Mouse (Mus musculus) skeletal muscle tissue, postnatal 0 days (tissue): ENCODE data around the gene B2m. TPM values are rescaled to one million over a fixed set of nuclear protein-coding genes. Genes with fewer than 3 reads are reported as not detected.

ENCODE experiments used
- polyA plus RNA-seq: library from polyadenylated mRNA; unstranded; fragments of >200 nt; fragmentation: Nextera tagmentation; extraction: Ambion mirVana; gene quantifications from 2 replicates; pipeline ENCODE4 v1.2.1, GENCODE M21; 2015

B2m gene
- polyA plus RNA-seq, result 403 and 586 TPM in 2 replicates

GRCm38 (mm10) chr2:122147508-122148241 lies at the start of gene B2m:
Gene B2m, plus strand, starts transcription at chr2:122147686.

GRCm38 (mm10) chr2:122117961-122118958 lies 29.2 kb upstream of the B2m start, which contains the start of gene Spg11:
Gene Spg11, minus strand, starts transcription at chr2:122118386.

GRCm38 (mm10) chr2:122160680-122161079 lies 13.2 kb downstream of the B2m start, which contains the start of gene Trim69:
Gene Trim69, plus strand, starts transcription at chr2:122160700.

GRCm38 (mm10) chr2:122186106-122186505 lies 38.6 kb downstream of the B2m start, which contains the start of the genes Patl2 and Terb2:
Gene Patl2, minus strand, starts transcription at chr2:122186189.
Gene Terb2, plus strand, starts transcription at chr2:122186272.

Other genes starting within 250 kb of the B2m start
- gene Ctdspl2, start 191.7 kb upstream of the B2m start, polyA plus RNA-seq, result 23.8 and 26.4 TPM in 2 replicates
- gene Mageb3, start 191.6 kb upstream of the B2m start, polyA plus RNA-seq, result 0.15 and 0.21 TPM in 2 replicates
- gene Eif3j1, start 119.1 kb upstream of the B2m start, polyA plus RNA-seq, result 11.5 and 13.1 TPM in 2 replicates
- 3.0 and 3.1 TPM in 2 replicates for gene Spg11, start 29.3 kb upstream of the B2m start, polyA plus RNA-seq
- gene Trim69, start 13.0 kb downstream of the B2m start, polyA plus RNA-seq, result not detected in 2 replicates
- gene Patl2, start 38.5 kb downstream of the B2m start, polyA plus RNA-seq, result 0.05 TPM in 1 of 2 replicates, not detected in the other
- gene Terb2, start 38.6 kb downstream of the B2m start, polyA plus RNA-seq, result not detected in 2 replicates
- 13.8 and 13.9 TPM in 2 replicates for gene Sord, start 87.1 kb downstream of the B2m start, polyA plus RNA-seq
- 0.06 and 0.15 TPM in 2 replicates for gene Duox2, start 150.8 kb downstream of the B2m start, polyA plus RNA-seq
- gene Duoxa2, start 151.2 kb downstream of the B2m start, polyA plus RNA-seq, result 0.11 TPM in 1 of 2 replicates, not detected in the other
- gene Duoxa1, start 166.0 kb downstream of the B2m start, polyA plus RNA-seq, result 1.1 and 1.6 TPM in 2 replicates
- 0.05 and 0.08 TPM in 2 replicates for gene Duox1, start 168.0 kb downstream of the B2m start, polyA plus RNA-seq
- gene Shf, start 221.5 kb downstream of the B2m start, polyA plus RNA-seq, result 1.2 and 1.6 TPM in 2 replicates